ENCODE assay signal across 40 mouse cellular contexts in genomic region chr3:107927841-107928240, GRCm38 (mm10). TPM values are rescaled to one million over a fixed set of nuclear protein-coding genes. Genes with fewer than 3 reads are reported as not detected.
DNase-seq lines count a peak whose midpoint lies in the region; ATAC-seq and TF ChIP-seq lines count a peak whose summit lies in the region.
"Had no signal": no experiment of that assay in that cellular context is flagged by ENCODE, and none has a peak within 500 bp of the region (broad histone marks: within the 10 kb centered on the region; RNA-seq: fewer than 3 reads in every experiment).

No protein-coding gene starts in this region.

- H3K27ac ChIP-seq in hindbrain, postnatal 0 days: no peak overlapping the region
- H3K27ac ChIP-seq in hindbrain, embryonic 13.5 days: no peak overlapping the region
- 0 out of 2 replicates have a peak overlapping the region, but pooled peaks have one; percentile 16 for H3K27ac ChIP-seq in neural tube, embryonic 14.5 days (ENCODE audit: low read depth, low read length)
- H3K27ac ChIP-seq: gastrocnemius, adult 2 months; heart, adult 2 months; hindbrain, embryonic 15.5 days; kidney, embryonic 15.5 days; limb, embryonic 13.5 days; lung, embryonic 15.5 days; midbrain, embryonic 10.5 days; stomach, postnatal 0 days had no signal

- no peak for ATAC-seq in hindbrain, postnatal 0 days
- no peak for ATAC-seq in hindbrain, embryonic 13.5 days (ENCODE audit: low FRiP score)
- no peak for ATAC-seq in neural tube, embryonic 14.5 days (ENCODE audit: low read depth)
- ATAC-seq: midbrain, embryonic 15.5 days had no signal

- no peaks in the 10 kb centered on the region for H3K27me3 ChIP-seq in hindbrain, postnatal 0 days (ENCODE audit: insufficient read depth, low read length)
- no peaks in the 10 kb centered on the region for H3K27me3 ChIP-seq in hindbrain, embryonic 13.5 days
- no peaks in the 10 kb centered on the region for H3K27me3 ChIP-seq in neural tube, embryonic 14.5 days (ENCODE audit: control insufficient read depth, insufficient read depth, low read length)
- H3K27me3 ChIP-seq: hindbrain, embryonic 15.5 days; kidney, embryonic 15.5 days; limb, embryonic 13.5 days; lung, embryonic 15.5 days; midbrain, embryonic 15.5 days had no signal

- peaks cover 5% of the 10 kb centered on the region; the same call in 1 of the 2 replicates for H3K4me1 ChIP-seq in hindbrain, postnatal 0 days (ENCODE audit: insufficient read depth, low read length)
- H3K4me1 ChIP-seq in hindbrain, embryonic 13.5 days (replicated peaks): peaks cover 43% of the 10 kb centered on the region
- H3K4me1 ChIP-seq in neural tube, embryonic 14.5 days (ENCODE audit: control insufficient read depth, insufficient read depth, low read length): peaks cover 18% of the 10 kb centered on the region

- no peaks in the 10 kb centered on the region for H3K9me3 ChIP-seq in hindbrain, postnatal 0 days (ENCODE audit: low read length)
- no peaks in the 10 kb centered on the region for H3K9me3 ChIP-seq in hindbrain, embryonic 13.5 days
- H3K9me3 ChIP-seq in neural tube, embryonic 14.5 days (ENCODE audit: control insufficient read depth, low read length): no peaks in the 10 kb centered on the region
- H3K9me3 ChIP-seq: heart, embryonic 12.5 days; hindbrain, embryonic 15.5 days; kidney, embryonic 15.5 days; limb, embryonic 13.5 days; lung, embryonic 15.5 days; midbrain, embryonic 10.5 days; midbrain, embryonic 15.5 days had no signal

- DNase-seq in adrenal gland, adult 2 months: peak; percentile 67
- DNase-seq in adrenal gland, adult 18-20 months (ENCODE audit: low spot score in 2 of 2): no peak
- peak; percentile 4 for DNase-seq in hindbrain, postnatal 0 days (ENCODE audit: low spot score)
- DNase-seq in Muller cell, postnatal 12 days (ENCODE audit: inconsistent ontology term): peak; percentile 39
- DNase-seq in right cerebral cortex, postnatal 10 days (ENCODE audit: low spot score in 2 of 2): no peak
- DNase-seq: cerebellum, adult 2 months; cerebellum, postnatal 14 days; gastrocnemius, adult 2 months; heart, adult 2 months; kidney, adult 18-20 months; kidney, postnatal 25 days; spleen, adult 18-20 months; thymus, adult 18-20 months; thymus, postnatal 36 days had no signal

- 52% methylated on average over 3 of the region's 3 CpGs for WGBS in hindbrain, postnatal 0 days
- 63% methylated on average over 3 of the region's 3 CpGs for WGBS in hindbrain, embryonic 13.5 days
- WGBS in neural tube, embryonic 14.5 days: 59% methylated on average over 3 of the region's 3 CpGs

- no peak for TF ChIP-seq CTCF in hindbrain, postnatal 0 days (IDR thresholded peaks at IDR 0.05; ENCODE audit: low read depth)

- H3K9ac ChIP-seq in hindbrain, postnatal 0 days (replicated peaks; ENCODE audit: low read length): no peak overlapping the region
- no peak overlapping the region for H3K9ac ChIP-seq in hindbrain, embryonic 13.5 days
- no peak overlapping the region for H3K9ac ChIP-seq in neural tube, embryonic 14.5 days (replicated peaks; ENCODE audit: low read depth, low read length)
- H3K9ac ChIP-seq: heart, embryonic 12.5 days; hindbrain, embryonic 15.5 days; kidney, embryonic 15.5 days; limb, embryonic 13.5 days; lung, embryonic 15.5 days; midbrain, embryonic 15.5 days had no signal

- no peaks in the 10 kb centered on the region for H3K36me3 ChIP-seq in hindbrain, postnatal 0 days (ENCODE audit: insufficient read depth, low read length)
- H3K36me3 ChIP-seq in hindbrain, embryonic 13.5 days: no peaks in the 10 kb centered on the region
- H3K36me3 ChIP-seq in neural tube, embryonic 14.5 days (ENCODE audit: control insufficient read depth, insufficient read depth, low read length): no peaks in the 10 kb centered on the region
- H3K36me3 ChIP-seq: heart, embryonic 12.5 days; hindbrain, embryonic 15.5 days; kidney, embryonic 15.5 days; limb, embryonic 13.5 days; lung, embryonic 15.5 days; midbrain, embryonic 10.5 days; midbrain, embryonic 15.5 days had no signal

- H3K4me2 ChIP-seq in hindbrain, postnatal 0 days (ENCODE audit: low read depth, low read length): no peak overlapping the region
- H3K4me2 ChIP-seq in hindbrain, embryonic 13.5 days: no peak overlapping the region
- no peak overlapping the region for H3K4me2 ChIP-seq in neural tube, embryonic 14.5 days (ENCODE audit: low read depth, low read length)
- H3K4me2 ChIP-seq: heart, embryonic 12.5 days; hindbrain, embryonic 15.5 days; kidney, embryonic 15.5 days; limb, embryonic 13.5 days; liver, embryonic 11.5 days; lung, embryonic 15.5 days; midbrain, embryonic 15.5 days had no signal

- H3K4me3 ChIP-seq in hindbrain, postnatal 0 days (ENCODE audit: low read length): no peak overlapping the region
- no peak overlapping the region for H3K4me3 ChIP-seq in hindbrain, embryonic 13.5 days
- H3K4me3 ChIP-seq in neural tube, embryonic 14.5 days (ENCODE audit: low read depth, low read length): no peak overlapping the region
- H3K4me3 ChIP-seq: erythroblast, embryonic 14.5 days; gastrocnemius, adult 2 months; heart, adult 2 months; heart, embryonic 12.5 days; hindbrain, embryonic 15.5 days; kidney, embryonic 15.5 days; limb, embryonic 13.5 days; lung, embryonic 15.5 days; midbrain, embryonic 10.5 days; midbrain, embryonic 15.5 days; myocyte had no signal

RNA-seq across cellular contexts. Expression of gene Gstm7, which starts 3.8 kb away (rescaled TPM):
- 100 to 1,000 TPM; 158 to 186 TPM for total RNA-seq in adrenal gland, adult 2 months (2021)
- 44.4 and 51.2 TPM in 2 replicates for polyA plus RNA-seq in adrenal gland, adult 2 months (2012; rRNA removed)
- 100 to 1,000 TPM; 143 to 179 TPM for total RNA-seq in adrenal gland, adult 18-20 months (2021)
- 29.8 and 41.1 TPM in 2 replicates for total RNA-seq in hindbrain, postnatal 0 days (2014; rRNA removed)
- polyA plus RNA-seq in hindbrain, postnatal 0 days (2015; fragmentation: Nextera tagmentation; extraction: Ambion mirVana): 39.0 and 39.7 TPM in 2 replicates
- polyA plus RNA-seq in hindbrain, embryonic 13.5 days (2015; fragmentation: Nextera tagmentation; extraction: Ambion mirVana): 82.5 and 85.8 TPM in 2 replicates
- polyA plus RNA-seq in neural tube, embryonic 14.5 days (2014; fragmentation: Nextera tagmentation; extraction: Ambion mirVana): 69.3 and 70.4 TPM in 2 replicates
- total RNA-seq: MEL; neutrophil, adult 5-6 weeks had no signal
- polyA plus RNA-seq: erythroblast, embryonic 14.5 days had no signal

RNA-seq across cellular contexts. Expression of gene Gstm6, which starts 15.7 kb away (rescaled TPM):
- total RNA-seq in adrenal gland, adult 2 months (2021): 1 to 10 TPM; 6.1 to 6.5 TPM
- 0.90 and 1.0 TPM in 2 replicates for polyA plus RNA-seq in adrenal gland, adult 2 months (2012; rRNA removed)
- 1 to 10 TPM; 6.1 to 8.0 TPM for total RNA-seq in adrenal gland, adult 18-20 months (2021)
- 8.7 and 18.9 TPM in 2 replicates for total RNA-seq in hindbrain, postnatal 0 days (2014; rRNA removed)
- 12.6 and 15.5 TPM in 2 replicates for polyA plus RNA-seq in hindbrain, postnatal 0 days (2015; fragmentation: Nextera tagmentation; extraction: Ambion mirVana)
- 7.7 and 8.5 TPM in 2 replicates for polyA plus RNA-seq in hindbrain, embryonic 13.5 days (2015; fragmentation: Nextera tagmentation; extraction: Ambion mirVana)
- 7.4 and 13.2 TPM in 2 replicates for polyA plus RNA-seq in neural tube, embryonic 14.5 days (2014; fragmentation: Nextera tagmentation; extraction: Ambion mirVana)
- total RNA-seq: hematopoietic stem cell, adult 5-6 weeks; MEL; neutrophil, adult 5-6 weeks had no signal
- polyA plus RNA-seq: erythroblast, embryonic 14.5 days; myocyte had no signal

RNA-seq across cellular contexts. Expression of gene Gstm5, which starts 32.2 kb away (rescaled TPM):
- 10 to 100 TPM; 34.7 to 55.3 TPM for total RNA-seq in adrenal gland, adult 2 months (2021)
- 11.9 and 12.7 TPM in 2 replicates for polyA plus RNA-seq in adrenal gland, adult 2 months (2012; rRNA removed)
- 10 to 100 TPM; 30.0 to 48.3 TPM for total RNA-seq in adrenal gland, adult 18-20 months (2021)
- 164 and 179 TPM in 2 replicates for total RNA-seq in hindbrain, postnatal 0 days (2014; rRNA removed)
- polyA plus RNA-seq in hindbrain, postnatal 0 days (2015; fragmentation: Nextera tagmentation; extraction: Ambion mirVana): 383 and 384 TPM in 2 replicates
- 230 and 243 TPM in 2 replicates for polyA plus RNA-seq in hindbrain, embryonic 13.5 days (2015; fragmentation: Nextera tagmentation; extraction: Ambion mirVana)
- 261 and 263 TPM in 2 replicates for polyA plus RNA-seq in neural tube, embryonic 14.5 days (2014; fragmentation: Nextera tagmentation; extraction: Ambion mirVana)

RNA-seq across cellular contexts. Expression of gene Gstm3, which starts 41.2 kb away (rescaled TPM):
- total RNA-seq in adrenal gland, adult 2 months (2021): not detected
- 0.58 and 0.62 TPM in 2 replicates for polyA plus RNA-seq in adrenal gland, adult 2 months (2012; rRNA removed)
- total RNA-seq in adrenal gland, adult 18-20 months (2021): under 1 TPM in 1 of 2 experiments, not detected in 1; 0.33 TPM
- not detected in 2 replicates for total RNA-seq in hindbrain, postnatal 0 days (2014; rRNA removed)
- 0.15 TPM in 1 of 2 replicates, not detected in the other for polyA plus RNA-seq in hindbrain, postnatal 0 days (2015; fragmentation: Nextera tagmentation; extraction: Ambion mirVana)
- 0.17 TPM in 1 of 2 replicates, not detected in the other for polyA plus RNA-seq in hindbrain, embryonic 13.5 days (2015; fragmentation: Nextera tagmentation; extraction: Ambion mirVana)
- polyA plus RNA-seq in neural tube, embryonic 14.5 days (2014; fragmentation: Nextera tagmentation; extraction: Ambion mirVana): not detected in 2 replicates
- total RNA-seq: gastrocnemius, adult 2 months; gastrocnemius, postnatal 4 days; heart, adult 2 months; hematopoietic stem cell, adult 5-6 weeks; layer of hippocampus, adult 18-20 months; layer of hippocampus, postnatal 14 days; left cerebral cortex, adult 8-10 months; left cerebral cortex, postnatal 36 days; megakaryocyte progenitor cell, adult 5-6 weeks; MEL; neutrophil, adult 5-6 weeks had no signal
- polyA plus RNA-seq: cerebellum, adult 2 months; cortical plate, adult 2 months; forebrain, embryonic 11.5 days; heart, embryonic 12.5 days; heart, postnatal 0 days; limb, embryonic 13.5 days; midbrain, embryonic 10.5 days; myocyte had no signal

RNA-seq across cellular contexts. Expression of gene Eps8l3, which starts 50.8 kb away (rescaled TPM):
- not detected for total RNA-seq in adrenal gland, adult 2 months (2021)
- not detected in 2 replicates for polyA plus RNA-seq in adrenal gland, adult 2 months (2012; rRNA removed)
- total RNA-seq in adrenal gland, adult 18-20 months (2021): not detected
- not detected in 2 replicates for total RNA-seq in hindbrain, postnatal 0 days (2014; rRNA removed)
- not detected in 2 replicates for polyA plus RNA-seq in hindbrain, postnatal 0 days (2015; fragmentation: Nextera tagmentation; extraction: Ambion mirVana)
- not detected in 2 replicates for polyA plus RNA-seq in hindbrain, embryonic 13.5 days (2015; fragmentation: Nextera tagmentation; extraction: Ambion mirVana)
- polyA plus RNA-seq in neural tube, embryonic 14.5 days (2014; fragmentation: Nextera tagmentation; extraction: Ambion mirVana): not detected in 2 replicates
- total RNA-seq: gastrocnemius, adult 2 months; gastrocnemius, postnatal 4 days; heart, adult 2 months; hematopoietic stem cell, adult 5-6 weeks; layer of hippocampus, adult 18-20 months; layer of hippocampus, postnatal 14 days; left cerebral cortex, adult 8-10 months; left cerebral cortex, postnatal 36 days; neutrophil, adult 5-6 weeks had no signal
- polyA plus RNA-seq: cortical plate, adult 2 months; embryonic facial prominence, embryonic 14.5 days; erythroblast, embryonic 14.5 days; forebrain, embryonic 11.5 days; heart, adult 2 months; heart, postnatal 0 days; hindbrain, embryonic 15.5 days; kidney, embryonic 15.5 days; liver, embryonic 11.5 days; lung, embryonic 15.5 days; midbrain, embryonic 10.5 days; myocyte had no signal

Comparison
In these comparisons a context has a peak if more than half of its experiments do, and no peak if none do; other contexts are left out.
1. DNase-seq: peak in adrenal gland, adult 2 months (single experiment), hindbrain, postnatal 0 days (single experiment) and Muller cell, postnatal 12 days (single experiment); none in adrenal gland, adult 18-20 months (0 of 2) and right cerebral cortex, postnatal 10 days (0 of 2).
2. RNA of gene Gstm5, which starts 32.2 kb away (polyA plus RNA-seq): 383 to 384 TPM in hindbrain, postnatal 0 days, 261 to 263 TPM in neural tube, embryonic 14.5 days and 230 to 243 TPM in hindbrain, embryonic 13.5 days; 11.9 to 12.7 TPM in adrenal gland, adult 2 months; every median in the first group is over 10 times any median in the second.